Mouse (Mus musculus): Measurements from ENCODE around the gene Snx20. TPM values are rescaled to one million over a fixed set of nuclear protein-coding genes. Genes with fewer than 3 reads are reported as not detected.

Snx20 gene
- 121 TPM for polyA plus RNA-seq (2017; shearing (Covaris generic))

DNA sequence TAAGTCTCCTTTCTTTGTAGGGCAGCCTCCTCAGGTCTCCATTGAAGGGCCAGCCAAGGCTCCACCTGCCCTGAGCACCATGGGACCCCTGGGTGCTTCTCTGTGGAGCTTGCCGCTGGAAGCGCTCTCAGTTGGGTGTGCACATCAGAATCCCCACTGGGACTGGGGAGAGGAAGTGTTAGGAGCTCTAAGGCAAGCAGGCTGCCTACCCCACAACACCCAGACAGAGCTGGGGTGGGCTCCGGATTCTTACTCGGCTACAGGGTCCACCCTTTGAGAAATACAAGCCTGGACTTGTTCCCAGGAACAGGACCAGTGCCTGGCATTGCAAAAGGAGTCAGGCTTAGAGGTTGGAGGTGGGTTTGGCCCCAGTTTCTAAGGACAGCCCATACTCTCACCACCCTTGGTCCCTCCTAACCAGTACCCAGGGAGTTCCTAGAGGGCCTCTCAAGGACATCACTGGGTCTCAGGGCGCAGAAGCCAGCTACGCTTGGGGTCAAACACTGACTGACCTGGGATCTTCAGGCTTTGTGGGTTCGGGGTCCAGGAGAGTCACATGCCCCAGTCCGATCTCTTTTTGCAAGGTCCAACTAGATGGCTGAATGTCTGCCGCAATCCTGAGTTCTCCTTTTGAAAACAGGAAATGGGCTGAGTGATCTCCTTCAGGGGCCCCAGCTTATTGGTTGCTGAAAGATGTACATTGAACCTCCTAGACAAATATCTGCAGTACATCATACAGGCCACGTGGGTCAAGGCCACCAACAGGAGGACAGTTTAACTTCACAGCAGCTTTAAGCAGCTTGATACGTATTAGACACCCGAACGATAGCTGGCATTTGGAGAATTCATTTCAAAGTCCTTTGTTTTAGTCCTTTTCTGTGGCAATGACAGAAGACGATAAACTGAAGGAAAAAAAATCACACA lies at the start of gene Snx20:
Snx20 (minus strand) TSS at position 655 of the 924 bp plus-strand sequence.

GRCm38 (mm10) chr8:88646837-88647778 lies 11.2 kb upstream of the Snx20 start, which contains the start of gene Nod2:
Nod2 (plus strand) TSS chr8:88647315.

Other genes with a start within 250 kb of the Snx20 start
- gene Nkd1, start 114.8 kb downstream of the Snx20 start, polyA plus RNA-seq (2017; shearing (Covaris generic)) = not detected
- 0.15 TPM for gene Nod2, start 11.2 kb upstream of the Snx20 start, polyA plus RNA-seq (2017; shearing (Covaris generic))
- gene Cyld, start 60.9 kb upstream of the Snx20 start, polyA plus RNA-seq (2017; shearing (Covaris generic)) = 132 TPM